Mouse (Mus musculus) kidney, embryonic 14.5 days (tissue): Measurements from ENCODE around the gene Gm9780. TPM values are rescaled to one million over a fixed set of nuclear protein-coding genes. Genes with fewer than 3 reads are reported as not detected.
"Not testable (repeated sequence)": the region's sequence is repeated elsewhere in the genome, so short reads cannot be mapped to it uniquely, and the experiment has no call there.

Experiments
- ATAC-seq: fragments of 200-750 bp; cut with Nextera tagmentation; 2 replicates; pipeline ENCODE4 v1.8.0; 2017; ENCODE audit warnings: moderate number of reproducible peaks, mild to moderate bottlenecking, moderate TSS enrichment, moderate library complexity; ENCODE audit not compliant: low FRiP score, low TSS enrichment
- H3K27ac ChIP-seq: fragments of 300-500 bp; sonication (generic); 2 replicates; pipeline ENCODE4 v1.5.1; 2014; ENCODE audit warnings: low read depth, mild to moderate bottlenecking, low read length, moderate library complexity, mixed read lengths
- H3K27me3 ChIP-seq: fragments of 300-500 bp; sonication (generic); 2 replicates; pipeline ENCODE4 v1.6.1; 2014; ENCODE audit warnings: mild to moderate bottlenecking, low read length; ENCODE audit not compliant: control insufficient read depth, insufficient read depth
- H3K36me3 ChIP-seq: fragments of 300-500 bp; sonication (generic); 2 replicates; pipeline ENCODE4 v1.6.1; 2014; ENCODE audit warnings: low read length, mixed read lengths; ENCODE audit not compliant: control insufficient read depth, insufficient read depth
- H3K4me1 ChIP-seq: fragments of 300-500 bp; sonication (generic); 2 replicates; pipeline ENCODE4 v1.6.1; 2014; ENCODE audit warnings: low read length, mixed read lengths; ENCODE audit not compliant: control insufficient read depth, insufficient read depth
- H3K4me2 ChIP-seq: fragments of 300-500 bp; sonication (generic); replicated peaks from 2 replicates; pipeline ENCODE4 v1.6.1; 2014; ENCODE audit warnings: low read depth, mild to moderate bottlenecking, low read length
- H3K4me3 ChIP-seq: fragments of 300-500 bp; sonication (generic); 2 replicates; pipeline ENCODE4 v1.5.1; 2014; ENCODE audit warnings: mild to moderate bottlenecking, low read length
- H3K9ac ChIP-seq: fragments of 300-500 bp; sonication (generic); 2 replicates; pipeline ENCODE4 v1.6.1; 2014; ENCODE audit warnings: low read depth, mild to moderate bottlenecking, low read length, moderate library complexity
- H3K9me3 ChIP-seq: fragments of 300-500 bp; sonication (generic); 2 replicates; pipeline ENCODE4 v1.6.1; 2016; ENCODE audit warnings: low read length; ENCODE audit not compliant: control insufficient read depth
- WGBS: fragments of 180-500 bp; shearing (Covaris S2); extraction: QIAGEN DNeasy Blood & Tissue Kit; methylation state at CpG from one replicate; pipeline ENCODE4 v1.1.7; 2014; 5-methylcytosine and 5-hydroxymethylcytosine counted together
- polyA plus RNA-seq: library from polyadenylated mRNA; unstranded; fragments of >200 nt; fragmentation: Nextera tagmentation; extraction: Ambion mirVana; gene quantifications from 2 replicates; pipeline ENCODE4 v1.2.1, GENCODE M21; 2014

The Gm9780 gene
- polyA plus RNA-seq, 1 experiment from 2014 or later = 11.8 TPM

DNA sequence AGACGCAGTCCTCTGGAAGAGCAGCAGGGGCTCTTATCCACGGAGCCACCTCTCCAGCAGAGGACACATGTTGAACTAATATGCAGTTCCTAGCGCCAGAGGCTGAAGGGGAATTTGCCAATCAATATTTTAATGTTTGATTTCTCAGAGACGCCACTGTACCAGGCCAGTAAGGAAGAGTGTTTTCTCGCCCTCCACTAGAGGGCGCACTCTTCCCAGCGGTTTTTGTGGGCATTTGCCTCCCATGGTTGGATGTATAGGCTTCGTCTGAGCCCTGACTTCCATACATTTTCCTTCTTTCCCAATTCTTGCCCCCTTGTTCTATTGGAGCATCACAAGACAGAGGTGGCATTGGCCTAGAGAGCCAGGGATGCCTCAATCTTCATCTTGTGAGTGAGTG is 4.5 kb upstream of the Gm9780 start:
- not testable (repeated sequence) for H3K27me3 ChIP-seq, H3K4me2 ChIP-seq, H3K27ac ChIP-seq, H3K4me1 ChIP-seq, H3K9ac ChIP-seq, H3K9me3 ChIP-seq, H3K36me3 ChIP-seq, H3K4me3 ChIP-seq, ATAC-seq
- no CpG with 5 or more reads among the region's 8 CpGs for WGBS

DNA sequence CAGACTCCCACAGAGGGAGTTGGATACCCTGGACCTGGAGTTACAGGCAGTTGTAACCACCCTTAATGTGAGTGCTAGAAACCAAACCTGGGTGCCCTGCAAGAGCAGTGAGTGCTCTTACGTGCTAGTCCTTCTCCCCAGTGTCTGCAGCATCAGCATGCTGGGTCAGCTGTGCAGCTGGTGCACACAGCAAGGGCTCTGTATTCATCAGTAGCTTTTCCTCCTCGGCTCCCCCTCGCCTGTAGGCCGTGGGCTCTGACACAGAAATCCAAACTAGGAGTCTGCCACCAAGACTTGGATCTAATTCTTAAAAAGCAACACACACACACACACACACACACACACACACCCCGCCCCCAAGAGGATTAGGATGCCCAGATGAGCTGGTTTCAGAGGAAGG is 2.5 kb upstream of the Gm9780 start:
- WGBS = no CpG with 5 or more reads among the region's 5 CpGs
- ATAC-seq, H3K36me3 ChIP-seq: not testable (repeated sequence)

GRCm38 (mm10) chr14:26035439-26035838 is 7.1 kb downstream of the Gm9780 start:
- not testable (repeated sequence) for H3K27ac ChIP-seq, H3K27me3 ChIP-seq, H3K4me2 ChIP-seq, H3K4me3 ChIP-seq, H3K4me1 ChIP-seq, H3K9me3 ChIP-seq, H3K9ac ChIP-seq, H3K36me3 ChIP-seq, ATAC-seq
- no CpG with 5 or more reads among the region's 6 CpGs for WGBS

More for the DNA sequence above, 2.5 kb upstream of the Gm9780 start:
- H3K4me2 ChIP-seq, H3K4me3 ChIP-seq, H3K4me1 ChIP-seq, H3K27me3 ChIP-seq, H3K9ac ChIP-seq, H3K9me3 ChIP-seq, H3K27ac ChIP-seq: not testable (repeated sequence)

- not testable (repeated sequence) for H3K4me1 ChIP-seq, H3K27me3 ChIP-seq, H3K27ac ChIP-seq, ATAC-seq, H3K4me3 ChIP-seq, H3K9ac ChIP-seq, H3K36me3 ChIP-seq, H3K4me2 ChIP-seq, H3K9me3 ChIP-seq
- no CpG with 5 or more reads among the region's 3 CpGs for WGBS
These were observed 8.1 kb downstream of the Gm9780 start for GRCm38 (mm10) chr14:26034364-26034763.

DNA sequence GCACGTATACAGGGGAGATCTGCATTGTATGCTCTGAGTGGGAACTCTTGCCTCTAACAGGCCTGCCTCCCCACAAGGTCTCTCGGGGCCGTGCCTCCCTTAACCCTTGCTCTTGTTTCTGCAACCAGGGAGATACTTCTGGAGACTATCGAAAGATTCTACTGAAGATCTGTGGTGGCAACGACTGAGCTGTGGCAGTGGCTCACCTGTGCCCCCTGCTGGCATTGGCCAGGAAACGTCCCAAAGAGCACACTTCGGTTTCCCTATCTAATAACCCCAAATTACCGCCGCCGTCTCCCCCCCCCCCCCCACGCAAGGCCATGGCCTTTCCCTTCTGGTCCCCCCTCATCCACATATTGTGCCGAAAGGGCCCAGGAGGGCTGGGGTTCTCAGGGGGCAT is 16.9 kb downstream of the Gm9780 start:
- WGBS = no CpG with 5 or more reads among the region's 12 CpGs
- not testable (repeated sequence) for H3K9ac ChIP-seq, H3K4me1 ChIP-seq, H3K4me3 ChIP-seq, H3K27me3 ChIP-seq, ATAC-seq, H3K9me3 ChIP-seq, H3K4me2 ChIP-seq, H3K27ac ChIP-seq, H3K36me3 ChIP-seq

GRCm38 (mm10) chr14:26022831-26023230 is 19.7 kb downstream of the Gm9780 start:
- not testable (repeated sequence) for H3K9ac ChIP-seq, H3K4me1 ChIP-seq, H3K9me3 ChIP-seq, ATAC-seq, H3K4me2 ChIP-seq, H3K27me3 ChIP-seq, H3K27ac ChIP-seq, H3K36me3 ChIP-seq, H3K4me3 ChIP-seq
- no CpG with 5 or more reads among the region's 6 CpGs for WGBS

- H3K27ac ChIP-seq, H3K9me3 ChIP-seq, H3K4me3 ChIP-seq, H3K4me2 ChIP-seq, H3K27me3 ChIP-seq, ATAC-seq, H3K9ac ChIP-seq, H3K36me3 ChIP-seq, H3K4me1 ChIP-seq: not testable (repeated sequence)
- no CpG with 5 or more reads among the region's 9 CpGs for WGBS
These were observed 21.0 kb downstream of the Gm9780 start for GRCm38 (mm10) chr14:26021555-26021954.

DNA sequence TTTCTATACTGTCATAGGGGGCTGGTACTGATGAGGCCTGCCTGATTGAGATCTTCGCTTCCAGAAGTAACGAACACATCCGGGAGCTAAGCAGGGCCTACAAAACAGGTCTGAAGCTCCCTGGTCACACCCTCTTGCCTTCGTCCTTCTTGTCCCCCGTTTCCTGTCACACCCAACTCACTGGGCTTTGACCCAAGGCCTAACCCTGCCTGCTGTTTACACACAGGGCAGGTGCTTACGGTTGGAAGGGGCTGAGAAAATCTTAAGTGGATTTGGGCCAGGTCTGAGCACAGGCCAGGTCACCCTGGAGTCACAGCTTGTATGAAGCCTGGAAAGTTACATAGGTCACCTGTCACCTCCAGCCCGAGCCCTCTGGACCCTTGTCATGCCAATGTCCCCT is 26.1 kb downstream of the Gm9780 start:
- H3K9ac ChIP-seq, H3K4me2 ChIP-seq, H3K27me3 ChIP-seq, H3K4me3 ChIP-seq, H3K27ac ChIP-seq, H3K9me3 ChIP-seq, H3K4me1 ChIP-seq, ATAC-seq, H3K36me3 ChIP-seq: not testable (repeated sequence)
- no CpG with 5 or more reads among the region's 7 CpGs for WGBS

- WGBS = no CpG with 5 or more reads among the region's 2 CpGs
- not testable (repeated sequence) for H3K4me2 ChIP-seq, H3K4me1 ChIP-seq, H3K4me3 ChIP-seq, H3K9me3 ChIP-seq, H3K9ac ChIP-seq, ATAC-seq, H3K27ac ChIP-seq, H3K36me3 ChIP-seq, H3K27me3 ChIP-seq
These were observed 35.0 kb downstream of the Gm9780 start for GRCm38 (mm10) chr14:26007462-26007861.

GRCm38 (mm10) chr14:25981880-25982279 is 60.6 kb downstream of the Gm9780 start:
- not testable (repeated sequence) for H3K36me3 ChIP-seq, H3K27me3 ChIP-seq, H3K4me1 ChIP-seq, H3K9ac ChIP-seq, H3K4me3 ChIP-seq, H3K27ac ChIP-seq, H3K9me3 ChIP-seq, H3K4me2 ChIP-seq, ATAC-seq
- WGBS = 56% methylated on average over 4 of the region's 9 CpGs
